Mouse (Mus musculus) erythroid progenitor cell, adult 5-6 weeks (primary cell): ENCODE results near the gene Amn. TPM values are rescaled to one million over a fixed set of nuclear protein-coding genes. Genes with fewer than 3 reads are reported as not detected.

Experiments used
- ATAC-seq: replicated peaks from 2 replicates; pipeline ENCODE4 v1.8.0; 2016; ENCODE audit warnings: moderate number of reproducible peaks, mild to moderate bottlenecking, moderate TSS enrichment, inconsistent platforms; ENCODE audit not compliant: poor library complexity, low FRiP score, severe bottlenecking
- total RNA-seq, 2 experiments: library from RNA; stranded (forward) in 1 of 2; stranded (reverse) in 1 of 2; fragments of 150-400 nt in 1 of 2; fragments of 186-747, 209-891 nt in 1 of 2; gene quantifications; 2 replicates each; pipeline versions ENCODE4 v1.2.3 to v1.2.4; 2015 to 2017; ENCODE audit warnings: low replicate concordance in 2 of 2

The Amn gene
- total RNA-seq, 2 experiments from 2014 or later: not detected

DNA sequence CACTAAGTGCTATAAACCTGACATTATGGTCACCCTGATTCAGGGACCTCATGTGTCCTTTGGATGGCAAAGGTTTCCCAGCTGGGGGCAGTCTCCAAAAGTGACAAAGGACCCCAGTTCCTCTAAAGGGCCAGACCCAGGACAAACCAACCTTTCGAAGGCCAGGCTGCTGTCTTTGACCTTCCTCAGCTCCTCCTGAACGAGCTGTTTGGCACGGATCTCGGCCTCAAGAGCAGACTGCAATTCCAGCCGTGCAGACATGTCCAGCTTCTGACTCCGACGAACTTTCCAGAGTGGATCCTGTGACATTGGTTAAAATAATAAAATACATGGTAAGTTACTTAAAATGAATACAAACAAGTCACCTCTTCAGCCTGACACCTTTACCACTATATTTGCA, 43.4 kb downstream of the Amn start:
- no peak for ATAC-seq

DNA sequence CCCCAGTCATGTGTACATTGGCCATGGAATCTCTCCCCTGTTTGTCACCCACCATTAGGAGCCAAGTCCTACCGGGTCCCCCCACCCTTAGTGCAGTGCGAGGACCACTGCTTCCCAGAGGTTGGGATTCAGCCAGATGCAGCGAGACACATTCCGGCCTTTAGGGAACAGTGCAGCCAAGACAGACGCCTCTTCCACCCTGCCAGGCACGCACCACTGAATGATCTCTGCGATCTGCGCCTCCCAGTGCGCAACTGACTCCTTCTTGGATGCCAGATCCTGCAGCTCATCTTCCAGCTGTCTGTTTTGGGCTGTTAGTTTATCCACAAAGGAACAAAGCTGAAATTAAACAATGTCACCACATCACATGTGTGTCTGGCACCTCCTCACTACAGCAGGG, 46.8 kb downstream of the Amn start:
- ATAC-seq: no peak

DNA sequence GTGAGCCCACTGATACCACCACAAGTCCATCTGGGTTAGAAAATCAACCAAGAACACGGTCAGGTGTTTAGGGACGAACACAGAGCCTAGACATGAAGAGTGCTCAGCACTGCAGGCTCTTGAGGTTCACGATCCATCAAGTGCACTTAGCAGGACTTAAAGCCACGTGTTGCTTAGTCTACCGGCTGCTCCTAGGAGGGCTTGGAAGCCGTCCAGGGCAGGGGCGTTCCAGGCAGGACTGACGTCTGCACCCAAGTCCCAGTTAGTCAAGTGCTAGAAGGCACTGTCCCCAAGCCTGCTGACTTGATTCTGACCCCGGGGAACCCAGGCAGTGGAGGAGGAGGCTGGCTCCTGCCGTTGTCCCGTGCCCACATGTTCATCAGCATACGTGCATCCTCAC, 49.7 kb downstream of the Amn start:
- no peak for ATAC-seq

DNA sequence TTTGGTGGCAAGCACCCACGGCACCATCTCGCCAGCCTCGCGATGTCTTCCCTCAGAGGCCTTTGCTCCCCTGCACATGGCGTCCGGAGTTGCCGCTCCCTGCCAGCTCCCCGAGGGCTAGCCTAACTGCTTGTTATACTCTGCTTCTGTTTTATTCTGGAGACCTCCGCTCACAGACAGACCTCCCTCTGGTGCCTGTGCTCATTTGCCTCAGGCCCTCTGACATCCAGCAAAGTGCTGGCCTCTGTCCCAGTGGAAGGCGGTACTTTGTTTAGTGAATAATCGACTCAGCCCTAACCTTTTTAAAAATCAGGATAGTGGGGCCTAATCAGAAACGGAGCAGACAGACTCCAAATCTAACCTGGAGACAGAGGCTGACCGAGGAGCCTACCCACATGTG, 50.9 kb downstream of the Amn start:
- ATAC-seq: no peak

DNA sequence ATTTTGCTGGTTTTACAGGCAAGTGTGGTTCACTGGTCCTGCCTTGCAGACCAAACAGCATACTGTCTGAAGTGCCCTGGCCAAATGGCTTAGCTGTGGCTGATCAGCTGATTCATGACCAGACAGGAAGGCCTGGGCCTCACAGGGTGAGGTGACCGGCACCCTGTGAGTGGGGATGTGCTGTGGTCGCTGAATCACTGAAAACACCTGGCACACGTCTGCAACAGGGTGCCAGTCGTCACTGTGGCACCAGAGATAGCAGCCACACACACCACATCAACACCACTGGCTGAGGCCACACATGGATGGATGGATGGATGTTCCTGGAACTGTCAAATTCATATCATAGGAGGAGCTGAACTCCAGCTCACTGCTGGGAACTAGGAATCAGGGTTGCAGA, 52.5 kb downstream of the Amn start:
- ATAC-seq: no peak

DNA sequence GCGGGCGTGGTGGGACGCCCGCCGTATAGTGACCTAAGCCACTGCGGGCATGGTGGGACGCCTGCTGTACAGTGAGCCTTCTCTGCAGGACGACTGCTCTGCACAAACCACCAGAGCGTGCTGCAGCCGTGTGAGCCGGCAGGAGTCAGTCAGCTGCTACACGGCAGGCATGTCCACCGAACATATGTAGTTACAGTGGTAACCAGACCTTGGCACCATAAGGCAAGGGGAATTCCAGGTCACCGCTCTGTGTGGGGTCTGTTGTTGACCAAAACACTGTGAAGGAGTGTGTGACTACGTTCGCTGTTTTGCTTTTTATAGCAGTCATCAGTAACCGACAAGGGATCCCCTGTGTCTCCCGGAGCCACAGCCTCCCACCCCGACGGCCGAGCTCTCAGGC, 53.6 kb downstream of the Amn start:
- no peak for ATAC-seq

DNA sequence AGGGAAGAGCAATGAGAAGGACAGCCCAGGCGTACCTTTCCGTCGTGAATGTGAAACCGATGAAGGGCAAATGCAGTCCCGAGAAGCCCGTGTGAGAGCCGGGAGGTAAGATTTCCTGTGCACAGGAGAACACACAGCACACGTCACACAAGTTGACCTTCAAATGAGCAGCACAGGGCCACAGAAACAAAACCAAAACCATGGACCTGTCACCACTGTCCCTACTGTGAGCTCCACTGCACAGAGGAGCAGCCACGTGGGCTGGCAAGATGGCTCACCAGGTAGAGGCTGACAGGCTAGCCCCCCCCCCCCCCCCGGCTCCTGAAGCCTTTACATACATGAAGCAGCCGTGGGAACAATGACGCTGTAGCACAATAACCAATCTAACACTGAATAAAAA, 54.1 kb downstream of the Amn start:
- no peak for ATAC-seq

DNA sequence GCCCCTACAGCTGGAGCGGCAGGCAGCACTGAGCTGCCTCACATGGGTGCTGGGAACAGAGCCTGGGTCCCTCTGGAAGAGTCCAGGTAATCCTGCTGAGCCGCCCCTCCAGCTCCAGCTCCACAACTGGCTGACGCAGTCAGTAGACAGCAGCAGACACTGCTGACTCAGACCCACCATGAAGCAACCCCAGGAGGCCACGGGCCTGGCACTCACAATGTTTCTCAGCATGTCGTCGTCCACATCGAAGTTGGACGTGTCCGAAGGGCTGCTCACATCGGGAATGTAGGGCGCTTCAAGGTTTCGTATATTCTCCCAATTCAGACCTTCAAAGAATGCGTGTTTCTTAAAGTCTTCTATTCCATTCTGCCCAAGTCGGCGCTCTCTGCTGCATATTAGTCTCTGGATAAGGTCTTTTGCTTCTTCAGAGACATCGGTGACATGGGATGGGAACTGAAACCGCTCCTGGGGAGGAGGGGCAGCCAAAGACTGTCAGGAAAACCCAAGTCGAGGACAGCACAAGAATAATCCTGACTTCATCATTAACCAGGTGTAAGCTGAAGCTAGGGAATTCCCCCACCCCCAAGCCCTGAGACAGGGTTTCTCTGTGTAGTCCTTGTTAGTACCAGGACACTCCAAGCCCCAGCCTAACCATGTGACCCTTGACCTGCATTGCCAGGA, 55.0 kb downstream of the Amn start:
- no peak for ATAC-seq

Other genes starting within 250 kb of the Amn start
- 27.8 and 31.0 TPM in 2 replicates for gene Rcor1, start 231.7 kb upstream of the Amn start, total RNA-seq (2015; ENCODE audit: low replicate concordance)
- gene Rcor1, start 231.7 kb upstream of the Amn start, total RNA-seq (2017; ENCODE audit: low replicate concordance): 21.2 and 40.1 TPM in 2 replicates
- gene Traf3, start 104.7 kb upstream of the Amn start, total RNA-seq (2015; ENCODE audit: low replicate concordance): 1.8 and 2.5 TPM in 2 replicates
- 1.9 and 2.3 TPM in 2 replicates for gene Traf3, start 104.7 kb upstream of the Amn start, total RNA-seq (2017; ENCODE audit: low replicate concordance)
- gene 4930595D18Rik, start 86.6 kb upstream of the Amn start, total RNA-seq (2015; ENCODE audit: low replicate concordance): not detected in 2 replicates
- not detected in 2 replicates for gene 4930595D18Rik, start 86.6 kb upstream of the Amn start, total RNA-seq (2017; ENCODE audit: low replicate concordance)
- gene Cdc42bpb, start 106.6 kb downstream of the Amn start, total RNA-seq (2015; ENCODE audit: low replicate concordance): 0.42 and 9.7 TPM in 2 replicates
- 0.64 and 9.7 TPM in 2 replicates for gene Cdc42bpb, start 106.6 kb downstream of the Amn start, total RNA-seq (2017; ENCODE audit: low replicate concordance)
- not detected in 2 replicates for gene Lbhd2, start 135.7 kb downstream of the Amn start, total RNA-seq (2015; ENCODE audit: low replicate concordance)
- not detected in 2 replicates for gene Lbhd2, start 135.7 kb downstream of the Amn start, total RNA-seq (2017; ENCODE audit: low replicate concordance)
- gene Exoc3l4, start 145.9 kb downstream of the Amn start, total RNA-seq (2015; ENCODE audit: low replicate concordance): 2.2 TPM in 1 of 2 replicates, not detected in the other
- gene Exoc3l4, start 145.9 kb downstream of the Amn start, total RNA-seq (2017; ENCODE audit: low replicate concordance): not detected in 2 replicates
- gene Tnfaip2, start 171.4 kb downstream of the Amn start, total RNA-seq (2015; ENCODE audit: low replicate concordance): 75.7 and 109 TPM in 2 replicates
- gene Tnfaip2, start 171.4 kb downstream of the Amn start, total RNA-seq (2017; ENCODE audit: low replicate concordance): 238 and 415 TPM in 2 replicates
- 1.8 TPM in 1 of 2 replicates, not detected in the other for gene Gm266, start 214.7 kb downstream of the Amn start, total RNA-seq (2015; ENCODE audit: low replicate concordance)
- gene Gm266, start 214.7 kb downstream of the Amn start, total RNA-seq (2017; ENCODE audit: low replicate concordance): not detected in 2 replicates